Mouse (Mus musculus): ENCODE measurements at regions not wholly inside any gene's neighbourhood (a gene's known extent, or its start where the extent isn't known, plus 50 kb on each side); places are given as distances from the start of the nearest gene placed in this dataset.

GRCm38 (mm10) chr4:87446856-87447255 lies 216.6 kb upstream of the Slc24a2 start:
- TF ChIP-seq CTCF (conservative IDR thresholded peaks at IDR 0.05; ENCODE audit: insufficient read depth, insufficient read length, low read depth, low read length), result no peak
- TF ChIP-seq POLR2A (IDR thresholded peaks at IDR 0.05; ENCODE audit: low read depth, low read length), result no peak
